Mouse (Mus musculus) hindbrain, embryonic 11.5 days (tissue): ENCODE results near the gene Mylk. TPM values are rescaled to one million over a fixed set of nuclear protein-coding genes. Genes with fewer than 3 reads are reported as not detected.

Experiments
- ATAC-seq: fragments of 200-750 bp; cut with Nextera tagmentation; 2 replicates; pipeline ENCODE4 v1.8.0; 2017; ENCODE audit warnings: mild to moderate bottlenecking, moderate TSS enrichment, moderate library complexity; ENCODE audit not compliant: low FRiP score
- DNase-seq: peaks from one replicate; pipeline ENCODE4 v3.0.0-alpha.2; 2015; ENCODE audit warnings: low spot score
- H3K27ac ChIP-seq: fragments of 300-500 bp; sonication (generic); 2 replicates; pipeline ENCODE4 v1.5.1; 2014; ENCODE audit warnings: mild to moderate bottlenecking, low read depth, low read length
- H3K27me3 ChIP-seq: fragments of 300-500 bp; sonication (generic); 2 replicates; pipeline ENCODE4 v1.6.1; 2014; ENCODE audit warnings: mild to moderate bottlenecking, low read length, moderate library complexity, mixed read lengths; ENCODE audit not compliant: control insufficient read depth, insufficient read depth
- H3K36me3 ChIP-seq: fragments of 300-500 bp; sonication (generic); 2 replicates; pipeline ENCODE4 v1.6.1; 2014; ENCODE audit warnings: mild to moderate bottlenecking, low read length, moderate library complexity, mixed read lengths; ENCODE audit not compliant: control insufficient read depth, insufficient read depth
- H3K4me1 ChIP-seq: fragments of 300-500 bp; sonication (generic); replicated peaks from 2 replicates; pipeline ENCODE4 v1.6.1; 2014; ENCODE audit warnings: low read length, mixed read lengths; ENCODE audit not compliant: control insufficient read depth, insufficient read depth
- H3K4me2 ChIP-seq: fragments of 300-500 bp; sonication (generic); replicated peaks from 2 replicates; pipeline ENCODE4 v1.6.1; 2014; ENCODE audit warnings: mild to moderate bottlenecking, low read depth, low read length
- H3K4me3 ChIP-seq: fragments of 300-500 bp; sonication (generic); 2 replicates; pipeline ENCODE4 v1.5.1; 2014; ENCODE audit warnings: low read depth, low read length
- H3K9ac ChIP-seq: fragments of 300-500 bp; sonication (generic); 2 replicates; pipeline ENCODE4 v1.6.1; 2014; ENCODE audit warnings: low read depth, low read length
- H3K9me3 ChIP-seq: fragments of 300-500 bp; sonication (generic); 2 replicates; pipeline ENCODE4 v1.6.1; 2016; ENCODE audit warnings: low read length; ENCODE audit not compliant: control insufficient read depth
- WGBS: fragments of 180-500 bp; shearing (Covaris S2); extraction: QIAGEN DNeasy Blood & Tissue Kit; methylation state at CpG from one replicate; pipeline ENCODE4 v1.1.7; 2014; 5-methylcytosine and 5-hydroxymethylcytosine counted together
- polyA plus RNA-seq: library from polyadenylated mRNA; unstranded; fragments of >200 nt; fragmentation: Nextera tagmentation; extraction: Ambion mirVana; gene quantifications from 2 replicates; pipeline ENCODE4 v1.2.1, GENCODE M21; 2014

Gene Mylk
- polyA plus RNA-seq, 1 experiment from 2014 or later = 4.5 TPM

DNA sequence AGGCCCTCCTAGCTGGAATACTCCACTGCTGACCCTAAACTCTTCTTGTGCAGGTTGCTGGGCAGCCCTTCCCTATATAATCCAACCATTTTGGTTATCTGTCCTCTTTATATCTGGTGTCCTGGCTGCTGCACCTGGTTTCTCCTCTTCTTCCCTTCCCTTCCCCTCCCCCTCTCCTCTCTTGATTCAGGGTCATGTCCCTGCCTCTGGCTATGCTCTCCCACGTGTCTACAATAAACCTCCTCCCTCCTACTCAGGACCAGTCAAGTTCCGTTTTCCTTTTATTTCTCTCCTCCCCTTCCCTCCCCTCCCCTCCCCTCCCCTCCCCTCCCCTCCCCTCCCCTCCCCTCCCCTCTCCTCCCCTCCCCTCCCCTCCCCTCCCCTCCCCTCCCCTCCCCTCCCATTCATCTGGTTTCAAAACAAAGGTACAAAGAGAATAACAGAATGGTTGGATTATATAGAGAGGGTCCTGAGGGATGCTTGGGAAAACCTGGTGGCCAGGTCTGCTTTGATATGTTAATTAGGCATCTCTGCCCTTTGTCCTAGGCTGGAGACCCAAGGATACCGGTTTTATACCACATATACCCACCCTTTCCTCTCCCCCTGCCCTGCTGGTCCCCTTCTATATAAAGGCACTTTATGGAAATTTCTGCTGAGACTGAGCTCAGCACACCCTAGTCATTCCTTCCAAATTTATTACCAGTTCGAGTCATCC lies 293.5 kb downstream of the Mylk start:
- Histone ChIP-seq H3K9ac (no peak overlapping the region), H3K4me3 (no peak overlapping the region), H3K27ac (no peak overlapping the region), H3K9me3 (no peaks in the 10 kb centered on the region), H3K4me1 (peaks cover 2% of the 10 kb centered on the region; the same call in 1 of the 2 replicates), H3K36me3 (no peaks in the 10 kb centered on the region), H3K27me3 (no peaks in the 10 kb centered on the region), H3K4me2 (no peak overlapping the region)
- ATAC-seq = peak; percentile 38; the same call in 1 of the 2 replicates
- 21% methylated on average over 4 of the region's 4 CpGs for WGBS
- peak; percentile 30 for DNase-seq

DNA sequence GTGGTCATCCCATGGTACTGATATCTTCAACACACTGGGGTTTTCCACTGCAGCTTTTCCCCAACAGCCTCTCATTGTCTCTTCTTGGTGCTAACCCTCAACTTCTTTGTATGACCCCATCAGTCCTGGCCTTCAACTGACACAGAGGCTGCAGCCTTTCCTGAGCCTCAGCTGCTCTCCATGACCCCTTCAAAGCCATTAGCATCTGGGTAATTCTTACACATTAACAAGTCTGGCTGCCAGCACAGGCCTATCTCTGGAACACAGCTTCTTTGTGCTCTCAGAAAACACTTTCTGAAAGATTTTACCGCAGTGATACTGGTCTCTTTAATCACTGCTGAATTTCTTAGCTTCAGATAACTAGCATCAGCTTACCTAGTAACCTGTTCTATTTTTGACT lies 295.1 kb downstream of the Mylk start:
- Histone ChIP-seq H3K36me3 (no peaks in the 10 kb centered on the region), H3K4me1 (peaks cover 2% of the 10 kb centered on the region; the same call in 1 of the 2 replicates), H3K9ac (no peak overlapping the region), H3K4me2 (no peak overlapping the region), H3K4me3 (no peak overlapping the region), H3K27me3 (no peaks in the 10 kb centered on the region), H3K9me3 (no peaks in the 10 kb centered on the region), H3K27ac (peak overlapping the region; percentile 55)
- ATAC-seq (no peak), DNase-seq (no peak)
- WGBS = 72% methylated on average over 1 of the region's 1 CpGs

DNA sequence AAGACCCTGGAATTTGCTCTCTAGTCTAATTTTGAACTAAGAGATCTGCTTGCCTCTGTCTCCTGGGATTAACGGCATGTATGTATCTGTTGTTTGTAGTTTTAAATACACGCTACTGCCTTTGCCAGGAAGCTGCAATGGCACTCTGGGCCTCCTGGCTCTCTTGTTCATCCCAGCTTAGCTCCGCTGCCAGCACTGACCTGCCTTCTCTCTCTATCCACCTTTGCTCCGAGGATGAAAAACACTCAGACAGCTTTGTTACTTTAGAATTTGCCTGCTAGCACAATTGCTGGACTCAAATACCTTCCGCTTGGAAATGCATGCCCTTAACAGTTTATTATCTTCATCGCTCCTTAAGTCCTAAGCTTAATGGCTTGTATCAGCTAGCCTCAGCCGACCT lies 296.0 kb downstream of the Mylk start:
- H3K27ac ChIP-seq = no peak overlapping the region
- peaks cover 2% of the 10 kb centered on the region; the same call in 1 of the 2 replicates for H3K4me1 ChIP-seq
- H3K27me3 ChIP-seq = no peaks in the 10 kb centered on the region
- H3K4me2 ChIP-seq = no peak overlapping the region
- 91% methylated on average over 7 of the region's 7 CpGs for WGBS
- no peaks in the 10 kb centered on the region for H3K9me3 ChIP-seq
- no peak overlapping the region for H3K4me3 ChIP-seq
- DNase-seq = no peak
- no peaks in the 10 kb centered on the region for H3K36me3 ChIP-seq
- ATAC-seq = no peak
- H3K9ac ChIP-seq = no peak overlapping the region

DNA sequence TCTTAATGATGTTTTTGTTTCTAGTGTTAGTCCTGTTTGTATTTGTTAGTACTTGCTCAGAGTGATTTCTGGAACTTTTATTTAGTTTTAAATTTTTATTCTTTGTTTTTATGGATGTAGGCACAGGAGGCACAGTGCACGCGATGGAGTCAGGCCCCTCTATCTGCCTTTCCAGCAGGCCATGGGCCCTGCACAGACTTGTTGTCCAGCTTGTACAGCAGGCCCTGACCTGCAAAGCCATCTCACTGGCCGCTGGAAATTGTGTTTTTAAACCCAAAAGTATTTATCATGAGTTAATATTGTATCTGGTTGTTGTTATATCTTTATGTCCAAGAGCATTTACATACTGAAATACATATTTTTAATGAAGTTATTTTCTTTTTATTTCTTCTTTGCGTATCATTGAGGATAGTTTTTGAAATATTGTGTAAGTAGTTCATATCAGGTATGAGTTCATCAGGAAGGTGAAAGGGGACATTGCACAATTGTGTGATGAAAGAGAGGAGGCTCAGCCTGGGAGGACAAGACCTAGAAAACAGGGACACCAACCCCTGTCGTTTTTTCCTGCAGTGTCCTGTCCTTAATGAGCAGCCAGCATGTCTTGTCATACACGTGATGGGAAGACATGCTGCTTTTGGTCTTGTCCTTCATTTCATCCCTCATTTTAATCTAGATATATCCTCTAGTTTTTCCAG lies 301.2 kb downstream of the Mylk start:
- 83% methylated on average over 6 of the region's 6 CpGs for WGBS
- no peak overlapping the region for H3K27ac ChIP-seq
- no peak for DNase-seq

DNA sequence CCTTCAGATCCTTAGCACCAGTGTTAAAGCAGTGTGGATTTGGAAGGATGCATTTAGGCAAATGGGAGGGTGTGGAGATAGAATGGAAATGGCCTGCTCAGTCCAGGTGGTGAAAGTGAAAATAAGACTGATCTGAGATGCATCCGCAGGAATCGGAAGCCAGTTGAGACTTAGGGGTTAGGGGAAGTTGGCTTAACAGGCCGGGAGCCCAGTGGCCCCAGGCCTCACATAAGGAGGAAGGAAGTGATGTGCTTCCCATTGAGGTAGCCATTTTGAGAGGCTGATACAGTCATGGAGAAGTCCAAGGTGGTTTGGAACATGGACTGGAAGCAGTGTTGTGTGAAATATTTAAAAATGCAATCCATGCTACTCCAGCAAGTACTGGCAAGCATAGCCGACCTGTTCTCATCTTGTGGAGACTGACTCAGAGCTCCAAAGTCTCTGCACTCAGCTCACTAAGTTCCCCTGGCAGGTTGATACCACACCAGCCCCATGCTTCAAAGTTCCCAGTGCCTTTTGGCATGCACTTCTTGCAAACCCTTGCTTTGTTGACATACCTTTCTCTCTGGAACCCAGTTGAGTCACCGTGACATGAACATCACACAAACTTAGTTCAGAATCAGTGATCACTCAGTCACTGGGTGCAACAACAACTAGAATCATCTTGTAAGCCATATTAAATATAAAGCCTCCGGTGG lies 302.4 kb downstream of the Mylk start:
- Histone ChIP-seq H3K27me3 (no peaks in the 10 kb centered on the region), H3K4me2 (no peak overlapping the region), H3K9ac (no peak overlapping the region), H3K36me3 (no peaks in the 10 kb centered on the region), H3K9me3 (no peaks in the 10 kb centered on the region), H3K27ac (no peak overlapping the region), H3K4me3 (no peak overlapping the region), H3K4me1 (no peaks in the 10 kb centered on the region)
- ATAC-seq (no peak), DNase-seq (no peak)
- WGBS = 89% methylated on average over 6 of the region's 6 CpGs

More for the DNA sequence above, 301.2 kb downstream of the Mylk start:
- Histone ChIP-seq H3K4me1 (no peaks in the 10 kb centered on the region), H3K4me2 (no peak overlapping the region), H3K4me3 (no peak overlapping the region), H3K36me3 (no peaks in the 10 kb centered on the region), H3K9me3 (no peaks in the 10 kb centered on the region), H3K9ac (no peak overlapping the region), H3K27me3 (no peaks in the 10 kb centered on the region)
- ATAC-seq = no peak

DNA sequence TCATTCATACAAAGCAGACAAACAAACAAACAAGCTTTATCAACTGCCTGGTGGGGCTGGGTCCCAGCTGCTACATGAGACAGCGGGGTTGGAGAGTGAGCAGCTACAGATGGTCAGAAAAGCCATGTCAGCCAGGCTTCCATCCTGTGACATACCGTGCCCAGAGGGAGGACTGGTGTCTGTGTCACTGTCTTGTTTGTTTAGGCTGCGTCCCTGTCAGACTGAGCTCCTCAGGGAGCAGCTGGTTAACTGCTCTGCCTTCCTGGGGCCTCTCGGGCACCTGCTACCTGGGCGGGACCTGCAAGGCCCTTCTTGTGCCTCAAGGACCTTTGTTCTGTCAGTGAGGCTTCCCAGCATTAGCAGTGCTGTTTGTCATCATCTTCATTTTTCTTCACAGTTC lies 306.1 kb downstream of the Mylk start:
- WGBS = 45% methylated on average over 5 of the region's 5 CpGs
- Histone ChIP-seq H3K9ac (no peak overlapping the region), H3K4me2 (no peak overlapping the region), H3K27ac (peak overlapping the region; percentile 39; the same call in 1 of the 2 replicates), H3K27me3 (no peaks in the 10 kb centered on the region), H3K4me1 (no peaks in the 10 kb centered on the region), H3K9me3 (no peaks in the 10 kb centered on the region), H3K4me3 (no peak overlapping the region), H3K36me3 (no peaks in the 10 kb centered on the region)
- DNase-seq = peak; percentile 27
- ATAC-seq = peak; percentile 72

Other genes with a start within 250 kb of the Mylk start
- gene Kalrn, start 171.7 kb upstream of the Mylk start, polyA plus RNA-seq = 20.8 and 25.6 TPM in 2 replicates
- gene Ropn1, start 95.3 kb upstream of the Mylk start, polyA plus RNA-seq = not detected in 2 replicates
- gene Ccdc14, start 54.6 kb upstream of the Mylk start, polyA plus RNA-seq = 11.3 and 11.4 TPM in 2 replicates